Mouse (Mus musculus): ENCODE results near the gene Negr1.

Gene Negr1

DNA sequence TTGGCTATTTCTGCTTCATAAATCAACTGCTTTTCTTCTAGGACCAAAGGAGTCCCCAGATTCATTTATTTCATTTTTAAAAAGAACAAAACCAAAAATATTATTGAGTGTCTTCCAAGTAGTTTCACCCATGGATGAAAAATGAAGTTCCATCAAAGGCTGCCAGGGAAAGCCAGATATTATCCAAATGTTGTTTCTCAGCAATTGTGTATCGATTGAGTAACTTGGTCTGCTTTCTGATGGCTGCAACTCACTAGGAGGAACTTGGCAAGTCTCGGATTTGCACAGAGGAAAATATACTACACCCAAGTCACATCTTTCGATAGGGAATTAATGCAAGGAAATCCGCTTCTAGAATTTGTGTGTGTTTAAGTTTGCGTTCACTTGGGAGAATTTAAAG is 363.5 kb downstream of the Negr1 start:
- DNase-seq = no peak

DNA sequence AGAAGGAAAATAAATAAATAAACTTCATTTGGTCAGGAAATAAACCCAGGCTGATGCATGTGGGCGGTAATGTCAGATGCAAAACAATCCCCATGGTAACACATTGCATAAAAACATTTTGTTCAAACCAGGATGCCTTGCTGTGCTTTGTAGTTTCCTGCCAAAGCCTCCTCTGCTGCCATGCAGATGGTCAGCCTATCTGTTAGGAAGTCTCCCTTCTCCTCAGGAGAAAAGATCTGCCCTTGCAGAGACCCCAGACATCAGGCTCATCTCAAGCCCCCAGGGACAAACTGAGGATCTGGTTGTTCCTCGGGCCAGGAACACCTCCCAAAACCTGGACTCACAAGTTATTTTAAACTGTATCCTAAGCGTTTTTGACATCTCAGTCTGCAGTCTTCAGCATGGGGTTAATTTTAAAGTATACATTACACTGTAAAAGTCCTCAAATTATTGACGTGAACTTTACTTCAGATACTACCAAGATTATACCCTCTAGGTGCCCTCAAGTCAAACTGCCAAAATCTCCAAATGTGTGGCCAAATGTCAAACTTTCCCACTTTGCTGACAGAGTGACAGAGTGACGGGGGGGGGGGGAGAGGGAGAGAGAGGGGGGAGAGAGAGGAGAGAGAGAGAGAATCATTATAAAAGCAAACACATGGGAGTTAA is 366.9 kb downstream of the Negr1 start:
- DNase-seq = peak; percentile 92

DNA sequence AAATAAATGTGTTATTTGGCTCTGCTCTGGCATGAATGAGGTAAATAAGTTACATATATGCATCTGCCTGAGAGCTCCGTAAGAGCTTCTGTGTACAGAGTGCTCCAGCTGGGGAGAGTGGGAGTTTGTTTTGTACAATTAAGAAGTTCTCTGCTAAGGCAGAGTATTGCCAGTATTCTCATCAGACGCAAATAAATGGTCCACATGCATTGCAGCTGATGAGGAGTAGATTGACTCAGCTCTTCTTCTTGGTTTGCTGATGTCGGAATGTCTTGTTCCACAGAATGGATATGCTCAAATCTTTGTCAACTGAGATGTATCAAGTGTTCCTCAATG is 367.4 kb downstream of the Negr1 start:
- no peak for DNase-seq

DNA sequence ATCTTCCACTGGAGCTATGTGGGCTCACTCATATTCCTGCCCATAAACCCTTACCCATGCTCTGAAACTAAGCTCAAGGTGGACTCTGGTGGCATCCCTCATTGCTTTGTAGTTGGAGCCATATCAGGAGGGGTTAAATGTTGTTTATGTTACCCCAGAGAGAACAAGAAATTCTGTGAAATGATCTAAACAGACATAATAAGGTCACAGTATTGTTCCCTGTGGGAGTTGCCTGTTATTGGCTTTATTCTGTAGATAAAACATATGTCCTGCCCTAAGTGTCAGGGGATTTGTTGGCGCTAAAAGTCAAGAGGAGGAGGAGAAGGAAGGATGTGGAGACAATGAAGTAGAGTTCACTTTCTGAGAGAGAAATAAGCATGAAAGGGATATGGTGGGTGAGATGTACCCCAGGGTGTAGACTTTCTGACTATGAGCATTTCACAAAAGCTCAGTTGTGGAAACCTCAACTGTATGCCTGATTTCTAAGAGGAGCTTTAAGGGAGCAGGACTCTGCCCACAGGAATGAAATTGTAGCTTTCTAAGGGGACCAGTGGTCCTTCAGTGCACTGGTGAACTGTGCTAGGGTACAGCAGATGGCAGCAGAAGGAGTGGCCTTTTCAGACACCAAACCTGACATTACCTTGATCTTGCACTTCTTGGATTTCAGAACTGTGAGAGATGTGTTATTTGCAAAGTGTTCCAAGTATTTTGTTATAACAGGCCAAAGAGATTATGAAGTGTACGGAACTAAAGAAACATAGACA is 368.3 kb downstream of the Negr1 start:
- DNase-seq = no peak

DNA sequence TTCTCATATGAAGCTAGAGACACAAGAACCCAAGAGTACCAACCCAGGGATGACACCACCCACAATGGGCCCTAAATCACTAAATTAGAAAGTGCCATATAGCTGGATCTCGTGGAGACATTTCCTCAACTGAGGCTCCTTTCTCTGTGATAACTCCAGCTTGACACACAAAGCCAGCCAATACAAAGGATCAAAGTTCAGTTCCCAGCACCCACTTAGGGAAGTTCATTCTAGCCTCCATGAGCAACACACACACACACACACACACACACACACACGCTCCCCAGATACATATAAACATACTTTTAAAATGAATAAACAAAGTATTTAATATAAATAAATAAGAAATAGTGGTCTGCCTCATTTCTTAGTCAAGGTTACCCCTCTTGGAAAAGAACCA is 369.4 kb downstream of the Negr1 start:
- no peak for DNase-seq

DNA sequence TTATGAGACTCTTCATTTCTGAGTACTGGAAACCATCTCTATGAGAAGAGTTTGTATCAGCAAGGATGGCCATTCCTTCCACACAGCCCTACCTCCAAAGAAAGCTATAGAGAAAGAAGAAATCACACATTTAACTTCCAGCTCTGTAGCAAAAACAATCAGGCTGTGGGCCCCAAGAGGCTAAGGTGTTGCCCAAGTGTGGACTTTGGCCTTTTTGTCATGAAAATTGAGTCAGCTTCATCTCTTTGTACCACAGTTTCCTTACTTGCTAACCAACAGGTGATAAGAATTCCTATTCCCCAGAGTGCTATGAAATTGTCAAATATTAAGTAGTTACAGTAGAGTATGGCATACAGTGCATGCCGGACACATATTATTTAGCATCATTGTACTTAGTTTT is 369.9 kb downstream of the Negr1 start:
- no peak for DNase-seq

DNA sequence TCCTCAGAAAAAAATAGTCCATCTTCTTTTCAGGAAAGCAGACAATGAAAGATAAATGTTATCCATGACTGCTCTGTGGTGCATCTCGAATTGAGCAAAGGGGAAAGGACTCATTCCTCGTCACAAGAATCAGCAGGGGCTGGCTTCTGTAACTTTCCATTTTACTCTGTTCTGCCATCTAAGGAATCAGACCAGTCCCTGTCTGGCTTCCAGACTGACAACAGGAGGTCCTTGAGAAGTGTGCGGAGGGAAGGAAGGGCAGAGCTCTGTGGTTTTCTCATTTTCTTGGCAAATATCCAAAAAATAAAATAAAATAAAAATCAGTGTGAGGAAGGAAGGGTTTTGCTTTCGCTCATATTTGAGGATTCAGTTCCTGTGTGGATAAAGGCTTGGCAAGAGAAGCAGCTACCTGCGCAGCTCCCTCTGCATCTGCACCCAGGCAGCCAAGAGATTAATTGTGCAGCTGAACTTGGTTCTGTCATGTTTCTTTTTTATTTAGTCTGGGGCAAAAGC is 373.2 kb downstream of the Negr1 start:
- DNase-seq = peak; percentile 85

DNA sequence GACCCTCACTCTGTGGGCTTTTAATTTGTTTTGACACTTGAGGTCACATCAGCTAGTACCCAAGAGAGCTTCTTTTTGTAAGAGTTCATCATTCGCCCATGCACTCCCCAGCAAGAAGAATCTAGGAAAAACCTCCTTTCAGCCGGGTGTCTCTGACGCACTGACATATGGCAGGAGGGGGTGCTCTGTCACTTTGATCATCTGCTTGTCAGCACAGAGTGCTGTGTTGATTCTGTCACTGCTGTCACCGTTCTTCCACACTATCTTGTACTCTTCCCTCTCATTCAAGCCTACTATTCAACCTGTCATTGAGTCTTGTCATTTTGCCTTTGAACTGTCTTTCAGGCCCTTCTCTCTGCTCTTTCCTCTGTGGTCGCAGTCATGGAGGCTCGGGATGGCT is 385.8 kb downstream of the Negr1 start:
- DNase-seq = no peak

DNA sequence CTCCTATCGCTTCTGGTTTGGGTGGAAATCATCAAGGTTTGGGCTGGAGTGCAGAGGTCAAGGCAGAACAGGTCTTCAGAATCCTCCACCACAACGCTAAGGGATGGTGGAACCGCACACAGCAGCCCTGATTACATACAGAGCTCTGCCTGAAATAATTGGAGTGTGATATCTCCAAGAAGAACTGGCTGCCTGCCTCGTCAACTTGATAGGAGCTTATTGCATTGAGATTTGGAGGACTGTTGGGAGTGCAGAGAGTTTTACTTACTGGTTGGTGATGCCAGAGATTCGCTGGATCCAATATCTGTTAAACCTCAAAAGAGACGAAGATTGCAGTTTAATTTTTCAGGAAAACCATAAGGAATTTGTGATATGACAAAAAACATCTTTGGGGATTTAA is 391.4 kb downstream of the Negr1 start:
- no peak for DNase-seq

DNA sequence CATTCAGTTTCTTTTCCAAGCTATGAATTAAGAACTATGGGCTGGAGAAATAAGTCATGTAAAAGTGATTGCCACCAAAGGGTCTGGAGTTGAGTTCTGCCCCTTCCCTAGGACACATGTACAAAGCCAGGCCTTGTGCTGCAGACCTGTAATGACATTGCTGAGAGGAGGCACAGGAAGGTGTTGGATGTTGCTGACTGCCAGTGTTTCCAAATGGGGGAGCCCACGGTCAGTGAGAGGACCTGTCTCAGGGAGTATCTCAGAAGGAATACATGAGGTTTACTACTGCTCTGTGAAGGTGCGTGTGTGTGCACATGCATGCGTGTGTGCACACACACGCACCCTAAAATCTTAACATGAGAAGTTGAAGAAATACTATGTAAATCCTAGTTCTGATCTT is 393.5 kb downstream of the Negr1 start:
- no peak for DNase-seq

DNA sequence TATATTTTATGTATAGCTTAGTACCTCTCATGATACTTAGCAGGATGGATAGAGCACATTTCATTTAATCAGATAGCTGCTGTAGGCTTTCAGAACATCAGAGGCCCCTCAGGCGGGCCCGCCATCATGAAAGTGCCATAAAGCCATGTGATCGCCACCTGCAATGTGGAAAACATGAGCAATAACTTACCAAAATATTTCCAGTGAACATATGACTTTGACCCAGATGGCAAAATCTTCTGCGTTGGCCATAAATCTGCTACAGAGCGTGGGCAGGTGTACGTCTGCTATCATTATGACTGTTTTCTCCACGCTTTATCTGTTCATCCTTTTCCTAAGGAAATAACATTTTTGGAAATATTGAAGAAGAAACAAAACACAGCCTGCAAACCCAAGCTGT is 397.0 kb downstream of the Negr1 start:
- no peak for DNase-seq

DNA sequence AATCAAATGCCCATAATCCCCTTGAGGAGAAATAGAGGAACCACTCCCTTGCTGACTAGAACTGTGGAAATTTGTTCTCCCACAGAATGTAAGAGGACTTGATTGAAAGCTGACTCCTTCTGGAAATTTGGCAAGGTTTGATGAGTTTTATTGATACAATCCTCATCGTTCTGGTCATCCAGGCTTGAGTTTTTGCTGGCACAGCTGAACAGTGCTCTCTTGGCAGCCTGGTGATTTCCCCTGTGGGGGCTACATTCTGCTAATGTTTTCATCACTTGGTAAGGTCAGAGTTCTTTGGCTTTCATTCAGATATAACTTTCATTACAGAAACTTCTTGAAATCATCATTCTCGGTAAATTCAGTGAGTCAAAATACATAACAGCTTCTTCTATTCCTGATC is 407.2 kb downstream of the Negr1 start:
- no peak for DNase-seq

DNA sequence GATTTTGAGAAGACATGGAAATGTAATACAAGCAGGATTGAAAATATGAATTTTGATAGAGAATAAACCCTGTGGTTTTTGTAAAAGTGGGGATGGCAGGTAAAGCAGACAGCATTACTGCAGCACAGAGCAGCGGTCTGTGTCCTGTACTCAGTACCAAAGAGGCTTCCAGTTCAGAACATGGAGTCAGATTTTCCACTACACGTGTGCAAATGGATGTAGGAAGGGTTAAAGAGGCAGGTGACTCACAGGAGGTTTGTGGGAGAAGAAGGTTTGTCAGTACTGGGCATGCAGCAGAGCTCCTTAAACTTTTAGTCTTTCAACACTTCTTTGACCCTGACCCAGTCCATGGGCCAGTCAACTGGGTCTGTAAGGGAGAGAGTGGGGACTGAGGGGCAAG is 409.5 kb downstream of the Negr1 start:
- DNase-seq = no peak

DNA sequence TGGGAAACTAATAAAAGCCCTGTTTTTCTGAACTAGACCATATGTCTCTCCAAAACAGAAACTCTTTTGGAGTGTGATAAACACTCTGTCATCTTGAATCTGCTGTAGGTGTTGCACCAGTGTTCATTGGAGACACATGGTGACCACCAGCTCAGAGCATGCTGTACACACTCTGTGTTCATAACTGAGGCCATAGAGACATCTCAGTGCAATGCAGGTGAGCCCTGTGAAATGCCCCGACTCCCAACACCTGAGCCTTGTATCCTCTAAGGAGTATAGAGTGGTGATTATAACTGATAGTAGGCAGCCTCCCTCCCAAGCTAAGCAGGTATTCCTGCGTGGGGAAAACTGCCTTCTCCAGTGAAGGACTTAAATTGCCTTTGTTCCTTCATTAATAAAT is 415.2 kb downstream of the Negr1 start:
- no peak for DNase-seq

DNA sequence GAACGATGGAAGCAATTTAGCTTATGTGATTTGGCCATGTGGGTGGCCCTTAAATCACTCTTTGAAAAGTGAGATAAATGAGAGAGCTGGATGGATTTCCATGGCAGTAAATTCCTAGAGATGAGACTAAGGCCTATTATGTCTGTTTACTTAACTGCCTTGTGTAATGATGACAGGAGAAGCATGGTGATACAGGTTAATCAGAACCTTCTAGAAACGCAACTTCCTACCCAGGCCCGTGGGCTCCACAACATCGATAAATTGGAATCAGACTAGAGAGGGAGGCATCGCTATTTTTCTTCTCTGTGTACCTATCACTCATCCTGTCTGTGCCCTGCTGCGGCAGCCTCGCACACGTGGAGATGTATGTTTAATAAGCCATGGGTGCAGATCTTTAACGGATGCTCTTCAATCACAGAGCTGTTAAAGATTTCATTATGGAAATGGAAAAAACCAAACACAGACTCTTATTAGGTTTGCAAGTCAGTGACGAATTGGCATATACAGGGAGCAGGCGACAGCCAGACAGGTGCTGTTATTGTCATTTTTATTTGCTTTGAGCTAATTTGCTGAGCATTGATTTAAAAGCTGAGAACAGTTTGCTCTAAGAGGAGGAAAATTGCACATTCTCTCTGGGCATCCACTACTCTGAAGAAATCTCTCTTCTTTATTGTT is 418.6 kb downstream of the Negr1 start:
- no peak for DNase-seq

DNA sequence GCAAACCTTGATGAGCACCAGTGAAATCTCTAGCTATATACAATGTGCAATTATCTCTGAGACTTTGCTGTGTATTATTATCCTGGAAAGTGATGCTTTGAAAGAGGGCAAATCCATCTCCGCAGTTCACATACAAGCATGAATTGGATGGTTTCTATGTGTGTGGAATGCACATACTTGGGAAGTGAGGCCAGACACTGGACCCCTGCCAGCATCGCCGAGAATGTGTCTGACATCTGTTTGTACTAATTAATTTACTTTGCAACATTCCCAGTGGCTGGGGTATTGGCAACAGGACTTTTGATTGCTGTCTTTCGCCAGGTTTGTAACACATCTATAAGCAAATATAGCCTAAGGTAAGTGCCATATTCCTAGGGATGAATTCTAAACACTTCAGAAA is 420.5 kb downstream of the Negr1 start:
- no peak for DNase-seq

DNA sequence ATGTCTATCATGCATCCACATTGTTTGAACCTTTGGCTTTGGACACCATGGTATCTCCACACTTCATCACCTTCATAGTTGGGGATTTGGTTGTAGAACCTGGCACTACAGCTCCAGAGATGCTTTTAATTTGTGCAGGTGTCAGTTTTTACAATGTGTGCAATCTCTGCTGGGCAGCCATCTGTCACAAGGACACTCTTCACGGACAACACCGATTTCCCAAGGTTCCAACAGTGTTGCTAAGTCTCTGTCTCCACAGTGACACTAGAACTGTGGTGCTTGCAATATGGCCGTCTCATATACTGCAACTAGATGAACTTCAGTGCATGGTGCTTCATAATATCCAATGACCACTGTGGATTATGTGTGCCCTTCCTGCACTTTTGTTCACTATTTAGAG is 425.5 kb downstream of the Negr1 start:
- peak; percentile 77 for DNase-seq

DNA sequence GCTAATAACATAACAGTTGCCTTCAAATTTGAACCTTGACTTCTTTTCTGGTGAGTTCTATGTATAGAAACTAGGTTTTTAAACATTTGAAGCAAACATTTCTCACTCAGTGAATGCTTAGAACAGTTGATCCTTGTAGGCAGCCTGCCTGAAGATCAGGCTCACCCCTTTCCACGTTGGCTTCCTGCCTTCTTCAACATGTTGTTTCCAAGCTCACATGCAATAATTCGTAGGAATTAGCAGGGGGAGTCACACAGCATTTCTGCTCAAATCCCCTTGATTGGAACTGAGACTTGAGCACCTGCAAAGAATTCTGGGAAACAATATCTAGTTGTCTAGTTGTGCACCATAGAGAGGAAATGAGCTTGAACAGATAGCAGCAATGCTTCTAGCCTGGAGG is 430.6 kb downstream of the Negr1 start:
- DNase-seq = no peak

DNA sequence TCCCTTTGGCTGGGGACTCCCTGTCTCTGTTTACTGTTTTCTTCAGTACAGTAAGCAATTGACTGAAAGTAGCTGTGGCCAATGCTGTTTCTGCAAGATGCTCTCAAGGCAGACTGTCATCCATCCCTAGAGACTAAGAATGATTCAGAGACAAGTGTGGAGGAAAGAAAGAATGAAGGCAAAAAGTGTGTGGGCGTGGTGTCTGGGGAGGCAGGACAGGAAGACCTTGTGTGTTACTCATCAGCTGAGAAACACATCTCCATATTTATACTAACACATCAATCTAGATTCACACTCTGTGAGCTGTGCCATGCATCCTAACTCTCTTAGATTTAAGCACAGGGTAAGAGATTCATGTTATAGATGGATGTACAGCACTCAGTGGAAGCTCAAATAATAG is 431.2 kb downstream of the Negr1 start:
- DNase-seq = no peak

DNA sequence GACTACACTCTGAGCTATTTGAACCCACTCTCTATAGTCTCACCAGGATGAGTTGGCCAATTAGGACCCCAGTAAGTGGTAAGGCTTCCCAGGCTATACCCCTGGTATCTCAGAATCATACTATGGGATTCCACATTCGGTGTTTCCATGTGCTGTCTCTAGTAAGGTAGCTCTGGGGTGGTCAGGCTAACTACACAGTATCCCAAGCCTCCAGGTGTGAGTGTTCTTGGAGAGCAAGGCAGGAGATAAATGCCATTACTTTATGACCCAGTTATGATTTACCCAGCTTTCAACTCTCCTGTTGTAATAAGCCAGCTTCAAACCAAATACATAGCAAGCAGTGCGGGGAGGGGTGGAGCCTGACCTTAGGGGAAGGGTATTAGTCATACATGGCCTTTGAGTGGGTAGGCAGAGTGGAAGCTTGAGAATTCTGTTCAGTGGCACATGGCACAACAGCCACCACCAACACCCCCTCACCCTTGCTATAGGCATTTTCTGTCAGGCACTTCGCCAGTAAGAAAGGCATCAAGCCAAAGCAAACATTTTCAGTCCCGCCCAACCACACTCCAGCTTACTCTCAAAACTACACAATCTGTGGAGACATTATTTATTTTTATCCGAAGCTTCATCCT is 437.7 kb downstream of the Negr1 start:
- no peak for DNase-seq

DNA sequence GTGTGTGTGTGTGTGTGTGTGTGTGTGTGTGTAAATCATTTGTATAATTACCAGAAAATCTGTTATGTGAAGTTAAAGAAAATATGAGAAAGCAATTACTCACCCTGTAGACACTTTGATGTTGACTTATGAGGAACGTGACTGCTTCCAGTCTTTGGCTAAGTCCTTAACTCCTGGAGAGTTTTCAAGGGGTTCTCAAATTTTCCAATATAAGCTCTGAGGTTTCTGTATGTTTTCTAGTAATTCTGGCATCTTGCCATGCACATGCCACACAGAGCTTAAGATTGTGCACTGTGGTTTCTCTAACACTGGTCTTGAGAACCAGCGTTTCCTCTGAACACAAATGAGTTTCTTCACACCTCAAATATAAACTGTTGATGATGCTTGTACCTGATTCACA is 460.0 kb downstream of the Negr1 start:
- DNase-seq = no peak

DNA sequence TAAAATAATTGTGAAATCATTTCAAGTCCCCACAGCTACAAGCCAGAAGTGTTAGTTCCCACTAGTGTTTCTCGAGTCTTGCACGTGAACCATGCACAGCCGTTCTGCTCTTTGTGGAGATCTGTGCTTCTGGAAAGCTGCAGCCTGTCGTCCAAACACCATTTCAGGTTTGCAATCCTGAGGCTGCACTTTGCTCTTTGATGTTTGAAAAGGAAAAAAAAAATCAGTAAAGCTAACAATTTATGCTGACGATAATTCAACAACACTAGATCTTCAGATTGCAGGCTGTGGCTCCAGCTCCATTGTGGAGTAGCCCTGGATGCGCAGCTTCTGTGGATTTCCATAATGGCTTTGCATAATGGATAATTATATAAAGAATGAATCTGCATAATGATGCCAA is 463.0 kb downstream of the Negr1 start:
- no peak for DNase-seq

DNA sequence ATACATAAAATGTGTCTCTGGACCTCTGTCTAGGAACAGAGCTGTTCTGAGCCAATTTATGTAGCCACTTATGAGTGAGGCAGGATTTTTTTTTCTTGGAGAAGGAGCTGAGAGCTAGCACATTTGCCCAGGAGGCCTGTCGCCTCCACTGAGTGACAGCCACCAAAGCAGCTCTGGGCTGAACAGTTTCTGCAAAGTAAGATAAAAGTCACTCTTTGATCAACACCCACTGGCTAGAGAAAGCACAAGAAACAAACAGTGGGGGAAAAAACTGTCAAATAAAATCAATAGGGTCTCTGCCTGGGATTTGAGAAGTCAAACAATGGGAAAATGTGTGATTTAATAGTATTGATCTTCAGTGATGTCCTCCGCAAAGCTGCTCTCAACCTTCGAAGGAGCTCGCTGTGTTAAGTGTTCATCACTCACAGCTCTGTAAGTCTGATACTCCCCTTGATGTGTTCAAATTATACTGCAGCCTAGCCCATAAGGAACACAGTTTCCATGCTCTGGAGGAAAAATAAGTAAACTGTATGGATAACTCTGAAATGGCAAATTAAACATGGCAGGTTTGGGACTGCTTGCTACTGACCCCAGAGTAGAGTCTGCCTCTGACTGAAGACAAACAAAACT is 470.0 kb downstream of the Negr1 start:
- no peak for DNase-seq

Measured in cerebellum, adult 11-12 months (tissue).